Mouse (Mus musculus): ENCODE measurements around the gene Ugt1a7c.
"Not testable (repeated sequence)": the region's sequence is repeated elsewhere in the genome, so short reads cannot be mapped to it uniquely, and the experiment has no call there.

GRCm38 (mm10) chr1:88145278-88145677 is 50.4 kb downstream of the Ugt1a7c start:
- TF ChIP-seq POLR2A (IDR thresholded peaks at IDR 0.05; ENCODE audit: control insufficient read depth, extremely low read depth, insufficient read depth, low read length, poor library complexity); CTCF (IDR thresholded peaks at IDR 0.05; ENCODE audit: borderline replicate concordance, control insufficient read depth, extremely low read depth, insufficient read depth, low read length, poor library complexity): not testable (repeated sequence)

All from thymus, adult 2 months (tissue).